In the genomic region with DNA sequence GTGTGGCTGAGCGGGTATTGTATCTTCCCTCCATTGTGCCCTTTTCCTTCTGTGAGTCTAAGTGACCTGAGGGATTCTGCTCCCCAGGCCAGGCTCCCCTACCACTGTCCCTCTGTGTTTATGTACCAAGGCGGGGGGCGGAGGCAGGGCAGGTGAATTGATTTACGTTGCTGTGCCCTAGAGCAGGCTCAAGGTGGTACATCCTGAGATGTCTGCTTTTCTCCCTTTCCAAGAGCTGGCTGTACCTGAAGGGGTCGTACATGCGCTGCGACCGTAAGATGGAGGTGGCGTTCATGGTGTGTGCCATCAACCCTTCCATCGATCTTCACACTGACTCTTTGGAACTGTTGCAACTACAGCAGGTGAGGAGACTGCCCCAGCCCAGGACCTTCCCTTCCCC, we compare ENCODE assay signal across 8 mouse cellular contexts. TPM values are rescaled to one million over a fixed set of nuclear protein-coding genes. Genes with fewer than 3 reads are reported as not detected.
DNase-seq lines count a peak whose midpoint lies in the region; ATAC-seq and TF ChIP-seq lines count a peak whose summit lies in the region.

No protein-coding gene starts in this region.

- WGBS in heart, embryonic 10.5 days: 92% methylated on average over 10 of the region's 10 CpGs
- 93% methylated on average over 10 of the region's 10 CpGs for whole genome bisulfite sequencing in stomach, embryonic 14.5 days
- 95% methylated on average over 10 of the region's 10 CpGs for WGBS in stomach, postnatal 0 days
- 86% methylated on average over 10 of the region's 10 CpGs for WGBS in liver, embryonic 12.5 days (ENCODE audit: insufficient replicate concordance)

- TF ChIP-seq EP300 in stomach, postnatal 0 days (optimal IDR thresholded peaks at IDR 0.05): no peak

- H3K9ac ChIP-seq in stomach, embryonic 14.5 days (replicated peaks; ENCODE audit: low read depth, low read length): no peak overlapping the region
- no peak overlapping the region for H3K9ac ChIP-seq in stomach, postnatal 0 days (ENCODE audit: low read length)
- H3K9ac ChIP-seq in liver, embryonic 12.5 days: peak overlapping the region; percentile 88; the same call in 1 of the 2 replicates

- peaks cover 39% of the 10 kb centered on the region for H3K36me3 ChIP-seq in heart, embryonic 10.5 days
- peaks cover 31% of the 10 kb centered on the region for H3K36me3 ChIP-seq in stomach, embryonic 14.5 days (ENCODE audit: control insufficient read depth, insufficient read depth, low read length)
- peaks cover 11% of the 10 kb centered on the region; the same call in 1 of the 2 replicates for H3K36me3 ChIP-seq in stomach, postnatal 0 days (ENCODE audit: control insufficient read depth, insufficient read depth, low read length)
- peaks cover 37% of the 10 kb centered on the region for H3K36me3 ChIP-seq in liver, embryonic 12.5 days

- H3K9me3 ChIP-seq in heart, embryonic 10.5 days: no peaks in the 10 kb centered on the region
- no peaks in the 10 kb centered on the region for H3K9me3 ChIP-seq in stomach, embryonic 14.5 days (ENCODE audit: control insufficient read depth, low read depth, low read length)
- no peaks in the 10 kb centered on the region for H3K9me3 ChIP-seq in stomach, postnatal 0 days (ENCODE audit: control insufficient read depth, low read length)
- H3K9me3 ChIP-seq in liver, embryonic 12.5 days (replicated peaks): no peaks in the 10 kb centered on the region

- H3K4me2 ChIP-seq in stomach, embryonic 14.5 days (replicated peaks; ENCODE audit: low read depth, low read length): peak overlapping the region; percentile 82; the same call in 1 of the 2 replicates
- H3K4me2 ChIP-seq in stomach, postnatal 0 days (replicated peaks; ENCODE audit: low read depth): no peak overlapping the region
- H3K4me2 ChIP-seq in liver, embryonic 12.5 days: peak overlapping the region; percentile 97

- no peak for ATAC-seq in stomach, embryonic 14.5 days (ENCODE audit: insufficient number of reproducible peaks, insufficient read depth, low FRiP score, low read depth)
- ATAC-seq in stomach, postnatal 0 days (ENCODE audit: low FRiP score, low TSS enrichment): no peak
- no peak for ATAC-seq in liver, embryonic 12.5 days
- ATAC-seq in megakaryocyte-erythroid progenitor cell, adult 5-6 weeks (replicated peaks; ENCODE audit: low FRiP score, low TSS enrichment, poor library complexity, severe bottlenecking): no peak
- no peak for ATAC-seq in erythroid progenitor cell, adult 5-6 weeks (replicated peaks; ENCODE audit: low FRiP score, poor library complexity, severe bottlenecking)

- TF ChIP-seq CTCF in stomach, postnatal 0 days (IDR thresholded peaks at IDR 0.05; ENCODE audit: low read depth): no peak

- intact Hi-C loops in heart, postnatal 25 days (cut with DNase I): loop anchor here (10.0 kb wide), 2 partner anchors 212 to 252 kb away; a partner anchor contains a TSS
- intact Hi-C loops in gastrocnemius, postnatal 14 days (cut with DNase I; ENCODE audit: low total_unique reads): no loop called here

- no peak overlapping the region for H3K27ac ChIP-seq in heart, embryonic 10.5 days
- H3K27ac ChIP-seq in stomach, embryonic 14.5 days (ENCODE audit: low read length): no peak overlapping the region
- H3K27ac ChIP-seq in stomach, postnatal 0 days (replicated peaks): no peak overlapping the region
- H3K27ac ChIP-seq in liver, embryonic 12.5 days: no peak overlapping the region

- peaks cover 56% of the 10 kb centered on the region for H3K4me1 ChIP-seq in heart, embryonic 10.5 days
- H3K4me1 ChIP-seq in stomach, embryonic 14.5 days (ENCODE audit: control insufficient read depth, insufficient read depth, low read length): peaks cover 26% of the 10 kb centered on the region
- H3K4me1 ChIP-seq in stomach, postnatal 0 days (replicated peaks; ENCODE audit: control insufficient read depth, insufficient read depth): no peaks in the 10 kb centered on the region
- peaks cover 68% of the 10 kb centered on the region for H3K4me1 ChIP-seq in liver, embryonic 12.5 days

- H3K4me3 ChIP-seq in heart, embryonic 10.5 days: peak overlapping the region; percentile 87
- no peak overlapping the region for H3K4me3 ChIP-seq in stomach, embryonic 14.5 days (ENCODE audit: low read depth, low read length)
- H3K4me3 ChIP-seq in stomach, postnatal 0 days (ENCODE audit: low read depth, low read length): no peak overlapping the region
- peak overlapping the region; percentile 82 for H3K4me3 ChIP-seq in liver, embryonic 12.5 days

- H3K27me3 ChIP-seq in heart, embryonic 10.5 days (ENCODE audit: insufficient read depth, poor library complexity, severe bottlenecking): no peaks in the 10 kb centered on the region
- no peaks in the 10 kb centered on the region for H3K27me3 ChIP-seq in stomach, embryonic 14.5 days (ENCODE audit: control insufficient read depth, insufficient read depth, low read length)
- no peaks in the 10 kb centered on the region for H3K27me3 ChIP-seq in stomach, postnatal 0 days (ENCODE audit: control insufficient read depth, insufficient read depth, low read length)
- no peaks in the 10 kb centered on the region for H3K27me3 ChIP-seq in liver, embryonic 12.5 days (replicated peaks)

- no peak for DNase-seq in heart, embryonic 10.5 days (ENCODE audit: low spot score)
- DNase-seq in heart, postnatal 25 days (ENCODE audit: low spot score): no peak
- DNase-seq in stomach, postnatal 0 days (ENCODE audit: low spot score): no peak
- DNase-seq in gastrocnemius, postnatal 14 days: no peak

RNA-seq across cellular contexts. Expression of a gene that starts 2.1 kb away (rescaled TPM):
- polyA plus RNA-seq in heart, embryonic 10.5 days (2016; fragmentation: Nextera tagmentation; extraction: Ambion mirVana): 67.2 and 80.8 TPM in 2 replicates
- 10 to 100 TPM; 12.4 to 14.5 TPM for total RNA-seq in heart, postnatal 25 days (2021)
- 40.0 and 41.3 TPM in 2 replicates for polyA plus RNA-seq in stomach, embryonic 14.5 days (2014; fragmentation: Nextera tagmentation; extraction: Ambion mirVana)
- 27.1 and 27.9 TPM in 2 replicates for polyA plus RNA-seq in stomach, postnatal 0 days (2015; fragmentation: Nextera tagmentation; extraction: Ambion mirVana)
- 48.6 and 49.4 TPM in 2 replicates for polyA plus RNA-seq in liver, embryonic 12.5 days (2016; fragmentation: Nextera tagmentation; extraction: Ambion mirVana)
- 39.8 and 56.2 TPM in 2 replicates for total RNA-seq in megakaryocyte-erythroid progenitor cell, adult 5-6 weeks (2014; fragmentation: Nextera tagmentation)
- 17.8 and 19.8 TPM in 2 replicates for total RNA-seq in megakaryocyte-erythroid progenitor cell, adult 5-6 weeks (2017)
- 5.4 and 23.9 TPM in 2 replicates for total RNA-seq in erythroid progenitor cell, adult 5-6 weeks (2015; ENCODE audit: low replicate concordance)
- total RNA-seq in erythroid progenitor cell, adult 5-6 weeks (2017; ENCODE audit: low replicate concordance): 10.0 and 17.1 TPM in 2 replicates
- 10 to 100 TPM; 10.1 to 11.4 TPM for total RNA-seq in gastrocnemius, postnatal 14 days (2021)

RNA-seq across cellular contexts. Expression of a gene that starts 4.0 kb away (rescaled TPM):
- polyA plus RNA-seq in heart, embryonic 10.5 days (2016; fragmentation: Nextera tagmentation; extraction: Ambion mirVana): 12.5 and 15.0 TPM in 2 replicates
- 10 to 100 TPM; 42.6 to 44.3 TPM for total RNA-seq in heart, postnatal 25 days (2021)
- polyA plus RNA-seq in stomach, embryonic 14.5 days (2014; fragmentation: Nextera tagmentation; extraction: Ambion mirVana): 10.0 TPM in 2 replicates
- 5.2 and 5.7 TPM in 2 replicates for polyA plus RNA-seq in stomach, postnatal 0 days (2015; fragmentation: Nextera tagmentation; extraction: Ambion mirVana)
- 9.2 and 9.3 TPM in 2 replicates for polyA plus RNA-seq in liver, embryonic 12.5 days (2016; fragmentation: Nextera tagmentation; extraction: Ambion mirVana)
- total RNA-seq in megakaryocyte-erythroid progenitor cell, adult 5-6 weeks (2014; fragmentation: Nextera tagmentation): 37.3 and 41.8 TPM in 2 replicates
- total RNA-seq in megakaryocyte-erythroid progenitor cell, adult 5-6 weeks (2017): 9.4 and 27.2 TPM in 2 replicates
- total RNA-seq in erythroid progenitor cell, adult 5-6 weeks (2015; ENCODE audit: low replicate concordance): 14.7 and 19.8 TPM in 2 replicates
- 19.4 and 37.7 TPM in 2 replicates for total RNA-seq in erythroid progenitor cell, adult 5-6 weeks (2017; ENCODE audit: low replicate concordance)
- 10 to 100 TPM in 1 of 2 experiments, 1 to 10 TPM in 1; 9.5 to 14.4 TPM for total RNA-seq in gastrocnemius, postnatal 14 days (2021)

RNA-seq across cellular contexts. Expression of a gene that starts 26.6 kb away (rescaled TPM):
- polyA plus RNA-seq in heart, embryonic 10.5 days (2016; fragmentation: Nextera tagmentation; extraction: Ambion mirVana): 129 and 146 TPM in 2 replicates
- 10 to 100 TPM; 76.1 to 88.8 TPM for total RNA-seq in heart, postnatal 25 days (2021)
- 126 and 139 TPM in 2 replicates for polyA plus RNA-seq in stomach, embryonic 14.5 days (2014; fragmentation: Nextera tagmentation; extraction: Ambion mirVana)
- polyA plus RNA-seq in stomach, postnatal 0 days (2015; fragmentation: Nextera tagmentation; extraction: Ambion mirVana): 42.3 and 52.0 TPM in 2 replicates
- 115 and 119 TPM in 2 replicates for polyA plus RNA-seq in liver, embryonic 12.5 days (2016; fragmentation: Nextera tagmentation; extraction: Ambion mirVana)
- total RNA-seq in megakaryocyte-erythroid progenitor cell, adult 5-6 weeks (2014; fragmentation: Nextera tagmentation): 286 and 398 TPM in 2 replicates
- 253 and 302 TPM in 2 replicates for total RNA-seq in megakaryocyte-erythroid progenitor cell, adult 5-6 weeks (2017)
- 145 and 153 TPM in 2 replicates for total RNA-seq in erythroid progenitor cell, adult 5-6 weeks (2015; ENCODE audit: low replicate concordance)
- total RNA-seq in erythroid progenitor cell, adult 5-6 weeks (2017; ENCODE audit: low replicate concordance): 171 and 223 TPM in 2 replicates
- total RNA-seq in gastrocnemius, postnatal 14 days (2021): 10 to 100 TPM; 75.1 to 80.9 TPM

RNA-seq across cellular contexts. Expression of a gene that starts 30.7 kb away (rescaled TPM):
- 0.33 and 0.38 TPM in 2 replicates for polyA plus RNA-seq in heart, embryonic 10.5 days (2016; fragmentation: Nextera tagmentation; extraction: Ambion mirVana)
- total RNA-seq in heart, postnatal 25 days (2021): 10 to 100 TPM in 1 of 2 experiments, 1 to 10 TPM in 1; 9.4 to 12.0 TPM
- 2.2 and 2.3 TPM in 2 replicates for polyA plus RNA-seq in stomach, embryonic 14.5 days (2014; fragmentation: Nextera tagmentation; extraction: Ambion mirVana)
- 1.3 and 1.9 TPM in 2 replicates for polyA plus RNA-seq in stomach, postnatal 0 days (2015; fragmentation: Nextera tagmentation; extraction: Ambion mirVana)
- polyA plus RNA-seq in liver, embryonic 12.5 days (2016; fragmentation: Nextera tagmentation; extraction: Ambion mirVana): 0.20 TPM in 2 replicates
- 3.4 and 4.4 TPM in 2 replicates for total RNA-seq in megakaryocyte-erythroid progenitor cell, adult 5-6 weeks (2014; fragmentation: Nextera tagmentation)
- 3.1 and 3.7 TPM in 2 replicates for total RNA-seq in megakaryocyte-erythroid progenitor cell, adult 5-6 weeks (2017)
- 0.36 TPM in 1 of 2 replicates, not detected in the other for total RNA-seq in erythroid progenitor cell, adult 5-6 weeks (2015; ENCODE audit: low replicate concordance)
- total RNA-seq in erythroid progenitor cell, adult 5-6 weeks (2017; ENCODE audit: low replicate concordance): 1.4 and 1.5 TPM in 2 replicates
- 1 to 10 TPM; 3.4 to 3.9 TPM for total RNA-seq in gastrocnemius, postnatal 14 days (2021)

RNA-seq across cellular contexts. Expression of a gene that starts 47.3 kb away (rescaled TPM):
- polyA plus RNA-seq in heart, embryonic 10.5 days (2016; fragmentation: Nextera tagmentation; extraction: Ambion mirVana): 103 and 214 TPM in 2 replicates
- 1,000 to 10,000 TPM; 1,128 to 1,145 TPM for total RNA-seq in heart, postnatal 25 days (2021)
- 9.3 and 10.1 TPM in 2 replicates for polyA plus RNA-seq in stomach, embryonic 14.5 days (2014; fragmentation: Nextera tagmentation; extraction: Ambion mirVana)
- 8.0 and 10.5 TPM in 2 replicates for polyA plus RNA-seq in stomach, postnatal 0 days (2015; fragmentation: Nextera tagmentation; extraction: Ambion mirVana)
- polyA plus RNA-seq in liver, embryonic 12.5 days (2016; fragmentation: Nextera tagmentation; extraction: Ambion mirVana): 2.6 and 2.7 TPM in 2 replicates
- 4.9 TPM in 1 of 2 replicates, not detected in the other for total RNA-seq in megakaryocyte-erythroid progenitor cell, adult 5-6 weeks (2014; fragmentation: Nextera tagmentation)
- total RNA-seq in megakaryocyte-erythroid progenitor cell, adult 5-6 weeks (2017): 0.04 and 4.9 TPM in 2 replicates
- total RNA-seq in erythroid progenitor cell, adult 5-6 weeks (2015; ENCODE audit: low replicate concordance): 2.2 and 4.6 TPM in 2 replicates
- 0.64 and 2.6 TPM in 2 replicates for total RNA-seq in erythroid progenitor cell, adult 5-6 weeks (2017; ENCODE audit: low replicate concordance)
- 1,000 to 10,000 TPM; 4,021 to 4,833 TPM for total RNA-seq in gastrocnemius, postnatal 14 days (2021)

Comparison
In these comparisons a context has a peak if more than half of its experiments do, and no peak if none do; other contexts are left out.
1. H3K4me3 ChIP-seq: peak in heart, embryonic 10.5 days (single experiment) and liver, embryonic 12.5 days (single experiment); none in stomach, embryonic 14.5 days (single experiment) and stomach, postnatal 0 days (single experiment).